Mouse (Mus musculus): ENCODE data around the gene Vill. TPM values are rescaled to one million over a fixed set of nuclear protein-coding genes. Genes with fewer than 3 reads are reported as not detected.

The Vill gene
- polyA plus RNA-seq, 1 experiment from 2014 or later, result 9.0 TPM

GRCm38 (mm10) chr9:119070173-119070825, 17.7 kb downstream of the Vill start:
- peaks cover 8% of the 10 kb centered on the region; the same call in 1 of the 2 replicates for H3K4me1 ChIP-seq (ENCODE audit: control insufficient read depth, insufficient read depth, low read length)
- no peaks in the 10 kb centered on the region for H3K9me3 ChIP-seq (replicated peaks; ENCODE audit: control insufficient read depth, low read length)
- no peak for ATAC-seq (replicated peaks; ENCODE audit: extremely low read depth, insufficient read depth, low FRiP score)
- H3K27ac ChIP-seq (ENCODE audit: low read length), result no peak overlapping the region
- peaks cover 18% of the 10 kb centered on the region for H3K36me3 ChIP-seq (ENCODE audit: control insufficient read depth, insufficient read depth)
- no peak overlapping the region for H3K9ac ChIP-seq (ENCODE audit: low read length)
- WGBS, result 57% methylated on average over 13 of the region's 13 CpGs
- no peak overlapping the region for H3K4me2 ChIP-seq (ENCODE audit: low read depth, low read length)
- no peaks in the 10 kb centered on the region for H3K27me3 ChIP-seq (ENCODE audit: control insufficient read depth, insufficient read depth, low read length)
- H3K4me3 ChIP-seq (ENCODE audit: low read length), result no peak overlapping the region

DNA sequence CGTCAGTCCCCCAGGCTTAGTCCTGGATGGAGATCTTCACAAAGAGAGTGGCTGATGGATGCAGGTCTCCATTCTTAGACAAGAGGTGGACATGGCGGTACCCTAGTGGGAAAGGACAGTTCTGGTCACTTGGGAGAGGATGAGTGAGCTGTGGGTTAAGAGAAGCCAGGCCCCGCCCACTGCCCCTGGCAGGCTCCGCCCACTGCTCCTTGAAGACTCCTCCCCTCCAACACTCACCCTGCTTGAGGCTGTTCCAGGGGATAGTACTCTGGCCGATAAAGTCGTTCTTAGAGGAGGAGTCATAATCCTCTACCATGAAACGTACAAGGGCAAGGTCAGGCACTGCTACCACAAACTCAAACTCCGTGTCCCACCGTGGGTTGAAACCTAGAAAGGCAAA, 19.2 kb downstream of the Vill start:
- Histone ChIP-seq H3K4me3 (ENCODE audit: low read length) (no peak overlapping the region), H3K27me3 (ENCODE audit: control insufficient read depth, insufficient read depth, low read length) (no peaks in the 10 kb centered on the region), H3K9me3 (replicated peaks; ENCODE audit: control insufficient read depth, low read length) (no peaks in the 10 kb centered on the region), H3K4me2 (ENCODE audit: low read depth, low read length) (no peak overlapping the region), H3K4me1 (ENCODE audit: control insufficient read depth, insufficient read depth, low read length) (peaks cover 8% of the 10 kb centered on the region; the same call in 1 of the 2 replicates), H3K27ac (ENCODE audit: low read length) (no peak overlapping the region), H3K36me3 (ENCODE audit: control insufficient read depth, insufficient read depth) (peaks cover 18% of the 10 kb centered on the region), H3K9ac (ENCODE audit: low read length) (no peak overlapping the region)
- 79% methylated on average over 9 of the region's 9 CpGs for WGBS
- no peak for ATAC-seq (replicated peaks; ENCODE audit: extremely low read depth, insufficient read depth, low FRiP score)

GRCm38 (mm10) chr9:119073184-119073895, 20.8 kb downstream of the Vill start:
- ATAC-seq (replicated peaks; ENCODE audit: extremely low read depth, insufficient read depth, low FRiP score), result no peak; the same call in 1 of the 2 replicates
- peaks cover 25% of the 10 kb centered on the region for H3K36me3 ChIP-seq (ENCODE audit: control insufficient read depth, insufficient read depth)

GRCm38 (mm10) chr9:119075685-119076084, 23.1 kb downstream of the Vill start:
- Histone ChIP-seq H3K9me3 (replicated peaks; ENCODE audit: control insufficient read depth, low read length) (no peaks in the 10 kb centered on the region), H3K4me3 (ENCODE audit: low read length) (no peak overlapping the region), H3K4me2 (ENCODE audit: low read depth, low read length) (no peak overlapping the region), H3K27me3 (ENCODE audit: control insufficient read depth, insufficient read depth, low read length) (no peaks in the 10 kb centered on the region), H3K36me3 (ENCODE audit: control insufficient read depth, insufficient read depth) (peaks cover 31% of the 10 kb centered on the region), H3K27ac (ENCODE audit: low read length) (no peak overlapping the region), H3K9ac (ENCODE audit: low read length) (no peak overlapping the region), H3K4me1 (ENCODE audit: control insufficient read depth, insufficient read depth, low read length) (peaks cover 3% of the 10 kb centered on the region; the same call in 1 of the 2 replicates)
- ATAC-seq (replicated peaks; ENCODE audit: extremely low read depth, insufficient read depth, low FRiP score), result no peak
- 57% methylated on average over 16 of the region's 16 CpGs for WGBS

More at GRCm38 (mm10) chr9:119073184-119073895, 20.8 kb downstream of the Vill start:
- 62% methylated on average over 15 of the region's 15 CpGs for WGBS
- Histone ChIP-seq H3K4me2 (ENCODE audit: low read depth, low read length) (no peak overlapping the region), H3K9me3 (replicated peaks; ENCODE audit: control insufficient read depth, low read length) (no peaks in the 10 kb centered on the region), H3K9ac (ENCODE audit: low read length) (no peak overlapping the region), H3K27me3 (ENCODE audit: control insufficient read depth, insufficient read depth, low read length) (no peaks in the 10 kb centered on the region), H3K4me3 (ENCODE audit: low read length) (no peak overlapping the region), H3K4me1 (ENCODE audit: control insufficient read depth, insufficient read depth, low read length) (peaks cover 8% of the 10 kb centered on the region; the same call in 1 of the 2 replicates), H3K27ac (ENCODE audit: low read length) (no peak overlapping the region)

DNA sequence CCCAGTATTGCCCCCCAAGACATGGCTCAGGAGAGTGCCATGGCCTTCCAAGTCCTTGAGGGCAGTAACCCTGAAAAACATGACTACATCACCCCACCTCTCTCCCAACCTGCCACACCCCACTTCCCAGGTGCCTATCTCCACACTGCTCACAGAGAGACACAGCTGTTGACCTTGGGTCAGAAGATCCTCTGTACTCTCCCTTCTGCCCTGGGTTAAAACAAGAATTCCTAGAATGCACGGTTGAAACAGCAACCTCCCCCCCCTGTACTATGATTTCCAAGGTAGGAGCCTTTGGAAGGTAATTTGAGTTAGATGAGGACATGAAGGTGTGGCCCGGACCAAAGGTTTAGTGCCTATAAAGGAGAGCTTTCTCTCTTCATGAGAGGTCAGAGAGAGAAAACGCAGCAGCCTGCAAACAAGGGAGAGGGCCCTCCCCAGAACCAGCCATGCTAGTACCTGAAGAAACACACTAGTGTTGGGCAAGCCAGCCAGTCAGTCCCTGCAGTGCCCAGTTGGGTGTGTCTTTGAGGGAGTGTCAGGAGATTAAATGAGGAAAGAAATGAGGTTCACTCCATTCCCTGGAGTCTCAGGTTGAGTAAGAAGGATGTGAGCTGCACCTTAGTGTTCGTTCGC, 27.6 kb downstream of the Vill start:
- 72% methylated on average over 5 of the region's 5 CpGs for WGBS
- Histone ChIP-seq H3K27ac (ENCODE audit: low read length) (no peak overlapping the region), H3K9ac (ENCODE audit: low read length) (no peak overlapping the region), H3K4me2 (ENCODE audit: low read depth, low read length) (no peak overlapping the region), H3K4me3 (ENCODE audit: low read length) (no peak overlapping the region), H3K4me1 (ENCODE audit: control insufficient read depth, insufficient read depth, low read length) (peaks cover 7% of the 10 kb centered on the region; the same call in 1 of the 2 replicates), H3K27me3 (ENCODE audit: control insufficient read depth, insufficient read depth, low read length) (no peaks in the 10 kb centered on the region), H3K36me3 (ENCODE audit: control insufficient read depth, insufficient read depth) (peaks cover 13% of the 10 kb centered on the region), H3K9me3 (replicated peaks; ENCODE audit: control insufficient read depth, low read length) (no peaks in the 10 kb centered on the region)
- ATAC-seq (replicated peaks; ENCODE audit: extremely low read depth, insufficient read depth, low FRiP score), result no peak

- WGBS, result 56% methylated on average over 8 of the region's 8 CpGs
Measured at GRCm38 (mm10) chr9:119082039-119082438, 29.5 kb downstream of the Vill start.

GRCm38 (mm10) chr9:119082656-119083430, 30.3 kb downstream of the Vill start:
- Histone ChIP-seq H3K4me2 (ENCODE audit: low read depth, low read length) (no peak overlapping the region), H3K9ac (ENCODE audit: low read length) (no peak overlapping the region), H3K4me1 (ENCODE audit: control insufficient read depth, insufficient read depth, low read length) (peaks cover 18% of the 10 kb centered on the region), H3K9me3 (replicated peaks; ENCODE audit: control insufficient read depth, low read length) (no peaks in the 10 kb centered on the region), H3K27ac (ENCODE audit: low read length) (peak overlapping the region; percentile 27), H3K4me3 (ENCODE audit: low read length) (no peak overlapping the region), H3K36me3 (ENCODE audit: control insufficient read depth, insufficient read depth) (peaks cover 10% of the 10 kb centered on the region), H3K27me3 (ENCODE audit: control insufficient read depth, insufficient read depth, low read length) (no peaks in the 10 kb centered on the region)
- ATAC-seq (replicated peaks; ENCODE audit: extremely low read depth, insufficient read depth, low FRiP score), result no peak
- WGBS, result 68% methylated on average over 7 of the region's 7 CpGs

More at GRCm38 (mm10) chr9:119082039-119082438, 29.5 kb downstream of the Vill start:
- no peak overlapping the region for H3K9ac ChIP-seq (ENCODE audit: low read length)
- H3K4me1 ChIP-seq (ENCODE audit: control insufficient read depth, insufficient read depth, low read length), result peaks cover 15% of the 10 kb centered on the region; the same call in 1 of the 2 replicates
- H3K36me3 ChIP-seq (ENCODE audit: control insufficient read depth, insufficient read depth), result peaks cover 13% of the 10 kb centered on the region
- ATAC-seq (replicated peaks; ENCODE audit: extremely low read depth, insufficient read depth, low FRiP score), result no peak
- H3K27ac ChIP-seq (ENCODE audit: low read length), result peak overlapping the region; percentile 27
- no peak overlapping the region for H3K4me2 ChIP-seq (ENCODE audit: low read depth, low read length)
- H3K4me3 ChIP-seq (ENCODE audit: low read length), result no peak overlapping the region
- H3K27me3 ChIP-seq (ENCODE audit: control insufficient read depth, insufficient read depth, low read length), result no peaks in the 10 kb centered on the region
- H3K9me3 ChIP-seq (replicated peaks; ENCODE audit: control insufficient read depth, low read length), result no peaks in the 10 kb centered on the region

DNA sequence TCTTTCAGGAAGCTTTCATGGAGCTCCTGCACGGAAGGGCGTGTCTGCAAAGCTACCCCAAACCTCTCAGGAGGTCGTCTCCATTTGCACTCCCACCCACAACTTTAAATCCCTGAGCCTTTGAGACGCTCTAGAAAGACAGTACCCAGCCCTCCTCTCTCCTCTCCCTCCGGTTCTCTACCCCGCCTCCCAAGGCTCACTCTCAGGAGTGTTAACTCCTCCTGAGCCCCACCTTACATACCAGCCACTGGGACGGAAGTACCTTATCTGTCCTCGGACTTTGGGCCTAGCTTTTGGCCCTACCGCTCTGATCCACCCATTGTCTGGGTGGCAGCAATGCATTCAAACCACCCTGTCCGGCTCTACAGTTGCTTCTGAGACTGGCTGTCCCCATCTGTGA, 31.4 kb downstream of the Vill start:
- Histone ChIP-seq H3K4me2 (ENCODE audit: low read depth, low read length) (no peak overlapping the region), H3K27ac (ENCODE audit: low read length) (no peak overlapping the region), H3K4me1 (ENCODE audit: control insufficient read depth, insufficient read depth, low read length) (peaks cover 25% of the 10 kb centered on the region), H3K4me3 (ENCODE audit: low read length) (no peak overlapping the region), H3K27me3 (ENCODE audit: control insufficient read depth, insufficient read depth, low read length) (no peaks in the 10 kb centered on the region), H3K36me3 (ENCODE audit: control insufficient read depth, insufficient read depth) (no peaks in the 10 kb centered on the region), H3K9me3 (replicated peaks; ENCODE audit: control insufficient read depth, low read length) (no peaks in the 10 kb centered on the region), H3K9ac (ENCODE audit: low read length) (no peak overlapping the region)
- 71% methylated on average over 10 of the region's 10 CpGs for WGBS
- ATAC-seq (replicated peaks; ENCODE audit: extremely low read depth, insufficient read depth, low FRiP score), result no peak

All from heart, embryonic 16.5 days (tissue).